Mouse (Mus musculus) heart, embryonic 15.5 days (tissue): Measurements from ENCODE around the gene Rab36. TPM values are rescaled to one million over a fixed set of nuclear protein-coding genes. Genes with fewer than 3 reads are reported as not detected.

ENCODE experiments used
- ATAC-seq: fragments of 200-750 bp; cut with Nextera tagmentation; replicated peaks from 2 replicates; pipeline ENCODE4 v1.8.0; 2017; ENCODE audit warnings: low read depth, moderate TSS enrichment; ENCODE audit not compliant: insufficient number of reproducible peaks, insufficient read depth, low FRiP score
- H3K27ac ChIP-seq: fragments of 300-500 bp; sonication (generic); 2 replicates; pipeline ENCODE4 v1.5.1; 2015; ENCODE audit warnings: mild to moderate bottlenecking, inconsistent platforms
- H3K27me3 ChIP-seq: fragments of 300-500 bp; sonication (generic); 2 replicates; pipeline ENCODE4 v1.6.1; 2015; ENCODE audit warnings: inconsistent platforms
- H3K36me3 ChIP-seq: fragments of 300-500 bp; sonication (generic); 2 replicates; pipeline ENCODE4 v1.6.1; 2015; ENCODE audit warnings: mild to moderate bottlenecking, inconsistent platforms
- H3K4me1 ChIP-seq: fragments of 300-500 bp; sonication (generic); replicated peaks from 2 replicates; pipeline ENCODE4 v1.6.1; 2015; ENCODE audit warnings: inconsistent platforms
- H3K4me2 ChIP-seq: fragments of 300-500 bp; sonication (generic); 2 replicates; pipeline ENCODE4 v1.6.1; 2015; ENCODE audit warnings: inconsistent platforms, mild to moderate bottlenecking, moderate library complexity
- H3K4me3 ChIP-seq: fragments of 300-500 bp; sonication (generic); 2 replicates; pipeline ENCODE4 v1.5.1; 2015; ENCODE audit warnings: mild to moderate bottlenecking, inconsistent platforms
- H3K9ac ChIP-seq: fragments of 300-500 bp; sonication (generic); 2 replicates; pipeline ENCODE4 v1.6.1; 2015; ENCODE audit warnings: mild to moderate bottlenecking, inconsistent platforms
- H3K9me3 ChIP-seq: fragments of 300-500 bp; sonication (generic); replicated peaks from 2 replicates; pipeline ENCODE4 v1.6.1; 2016; ENCODE audit warnings: inconsistent platforms
- WGBS: fragments of 180-500 bp; shearing (Covaris S2); methylation state at CpG from one replicate; pipeline ENCODE4 v1.1.7; 2015; ENCODE audit warnings: mixed read lengths; 5-methylcytosine and 5-hydroxymethylcytosine counted together
- polyA plus RNA-seq: library from polyadenylated mRNA; unstranded; fragments of >200 nt; fragmentation: Nextera tagmentation; extraction: Ambion mirVana; gene quantifications from 2 replicates; pipeline ENCODE4 v1.2.1, GENCODE M21; 2015

The Rab36 gene
- polyA plus RNA-seq, 1 experiment from 2014 or later: 2.2 TPM

- 64% methylated on average over 5 of the region's 5 CpGs for WGBS
- H3K27me3 ChIP-seq: peaks cover 8% of the 10 kb centered on the region; the same call in 1 of the 2 replicates
- H3K9me3 ChIP-seq: no peaks in the 10 kb centered on the region
- H3K27ac ChIP-seq: no peak overlapping the region
- no peak overlapping the region for H3K4me3 ChIP-seq
- no peak for ATAC-seq
- no peak overlapping the region for H3K4me2 ChIP-seq
- H3K36me3 ChIP-seq: 0 out of 2 replicates have a peak, but pooled peaks cover 3% of the 10 kb centered on the region
- H3K9ac ChIP-seq: no peak overlapping the region
- peaks cover 2% of the 10 kb centered on the region for H3K4me1 ChIP-seq
Measured at GRCm38 (mm10) chr10:75075665-75076064, 38.8 kb downstream of the Rab36 start.

GRCm38 (mm10) chr10:75078174-75079128, 41.6 kb downstream of the Rab36 start:
- no peak overlapping the region for H3K4me3 ChIP-seq
- no peak overlapping the region for H3K27ac ChIP-seq
- 0 out of 2 replicates have a peak, but pooled peaks cover 1% of the 10 kb centered on the region for H3K36me3 ChIP-seq
- H3K9ac ChIP-seq: no peak overlapping the region
- H3K9me3 ChIP-seq: no peaks in the 10 kb centered on the region
- H3K4me1 ChIP-seq: no peaks in the 10 kb centered on the region
- peaks cover 8% of the 10 kb centered on the region; the same call in 1 of the 2 replicates for H3K27me3 ChIP-seq
- no peak overlapping the region for H3K4me2 ChIP-seq
- 80% methylated on average over 14 of the region's 14 CpGs for WGBS
- ATAC-seq: no peak; the same call in 1 of the 2 replicates

- no peaks in the 10 kb centered on the region for H3K4me1 ChIP-seq
- H3K4me3 ChIP-seq: no peak overlapping the region
- no peaks in the 10 kb centered on the region for H3K9me3 ChIP-seq
- no peak overlapping the region for H3K27ac ChIP-seq
- H3K36me3 ChIP-seq: no peaks in the 10 kb centered on the region
- no peak overlapping the region for H3K4me2 ChIP-seq
- WGBS: 71% methylated on average over 1 of the region's 1 CpGs
- peaks cover 3% of the 10 kb centered on the region; the same call in 1 of the 2 replicates for H3K27me3 ChIP-seq
- no peak overlapping the region for H3K9ac ChIP-seq
- no peak for ATAC-seq
Measured at GRCm38 (mm10) chr10:75085330-75085729, 48.5 kb downstream of the Rab36 start.

- no peak for ATAC-seq
- 90% methylated on average over 4 of the region's 4 CpGs for WGBS
- Histone ChIP-seq H3K4me1 (peaks cover 6% of the 10 kb centered on the region), H3K27me3 (peaks cover 14% of the 10 kb centered on the region; the same call in 1 of the 2 replicates), H3K9me3 (no peaks in the 10 kb centered on the region), H3K4me3 (no peak overlapping the region), H3K36me3 (no peaks in the 10 kb centered on the region), H3K27ac (no peak overlapping the region), H3K4me2 (no peak overlapping the region), H3K9ac (no peak overlapping the region)
Measured at GRCm38 (mm10) chr10:75088471-75088870, 51.6 kb downstream of the Rab36 start.

GRCm38 (mm10) chr10:75091478-75092152, 54.8 kb downstream of the Rab36 start:
- H3K27ac ChIP-seq: peak overlapping the region; percentile 27

GRCm38 (mm10) chr10:75093252-75093987, 56.6 kb downstream of the Rab36 start:
- H3K4me3 ChIP-seq: no peak overlapping the region
- no peak overlapping the region for H3K9ac ChIP-seq
- no peaks in the 10 kb centered on the region for H3K9me3 ChIP-seq
- no peak overlapping the region for H3K4me2 ChIP-seq
- H3K27ac ChIP-seq: 0 out of 2 replicates have a peak overlapping the region, but pooled peaks have one; percentile 26
- H3K4me1 ChIP-seq: peaks cover 28% of the 10 kb centered on the region
- peaks cover 39% of the 10 kb centered on the region for H3K27me3 ChIP-seq
- WGBS: 50% methylated on average over 22 of the region's 22 CpGs
- peak; percentile 38; the same call in 1 of the 2 replicates for ATAC-seq
- no peaks in the 10 kb centered on the region for H3K36me3 ChIP-seq

More at GRCm38 (mm10) chr10:75091478-75092152, 54.8 kb downstream of the Rab36 start:
- WGBS: 62% methylated on average over 10 of the region's 10 CpGs
- Histone ChIP-seq H3K9me3 (no peaks in the 10 kb centered on the region), H3K4me2 (no peak overlapping the region), H3K36me3 (no peaks in the 10 kb centered on the region), H3K4me3 (no peak overlapping the region), H3K27me3 (peaks cover 36% of the 10 kb centered on the region), H3K9ac (no peak overlapping the region), H3K4me1 (peaks cover 15% of the 10 kb centered on the region)
- ATAC-seq: no peak

GRCm38 (mm10) chr10:75094338-75094737, 57.5 kb downstream of the Rab36 start:
- Histone ChIP-seq H3K4me2 (no peak overlapping the region), H3K4me3 (no peak overlapping the region), H3K36me3 (no peaks in the 10 kb centered on the region), H3K4me1 (peaks cover 34% of the 10 kb centered on the region), H3K27ac (no peak overlapping the region), H3K9me3 (no peaks in the 10 kb centered on the region), H3K9ac (no peak overlapping the region), H3K27me3 (peaks cover 48% of the 10 kb centered on the region)
- no peak for ATAC-seq
- 93% methylated on average over 1 of the region's 1 CpGs for WGBS

GRCm38 (mm10) chr10:75095216-75095615, 58.4 kb downstream of the Rab36 start:
- H3K27me3 ChIP-seq: peaks cover 53% of the 10 kb centered on the region
- WGBS: 94% methylated on average over 7 of the region's 7 CpGs

GRCm38 (mm10) chr10:75098446-75099183, 61.8 kb downstream of the Rab36 start:
- ATAC-seq: no peak
- WGBS: 60% methylated on average over 10 of the region's 10 CpGs
- Histone ChIP-seq H3K27me3 (peaks cover 70% of the 10 kb centered on the region), H3K4me1 (peaks cover 35% of the 10 kb centered on the region), H3K27ac (no peak overlapping the region), H3K4me2 (no peak overlapping the region), H3K36me3 (no peaks in the 10 kb centered on the region), H3K9me3 (no peaks in the 10 kb centered on the region), H3K9ac (no peak overlapping the region), H3K4me3 (no peak overlapping the region)

More at GRCm38 (mm10) chr10:75095216-75095615, 58.4 kb downstream of the Rab36 start:
- no peaks in the 10 kb centered on the region for H3K36me3 ChIP-seq
- no peak overlapping the region for H3K4me2 ChIP-seq
- no peaks in the 10 kb centered on the region for H3K9me3 ChIP-seq
- H3K27ac ChIP-seq: no peak overlapping the region
- no peak overlapping the region for H3K9ac ChIP-seq
- no peak for ATAC-seq
- H3K4me1 ChIP-seq: peaks cover 34% of the 10 kb centered on the region
- H3K4me3 ChIP-seq: no peak overlapping the region

GRCm38 (mm10) chr10:75100298-75100697, 63.4 kb downstream of the Rab36 start:
- ATAC-seq: no peak
- Histone ChIP-seq H3K9ac (no peak overlapping the region), H3K27me3 (peaks cover 59% of the 10 kb centered on the region), H3K27ac (no peak overlapping the region), H3K36me3 (no peaks in the 10 kb centered on the region), H3K9me3 (no peaks in the 10 kb centered on the region), H3K4me2 (no peak overlapping the region), H3K4me3 (no peak overlapping the region), H3K4me1 (peaks cover 47% of the 10 kb centered on the region)
- 83% methylated on average over 7 of the region's 7 CpGs for WGBS
